ENCODE assay signal across 8 mouse cellular contexts in the genomic region with DNA sequence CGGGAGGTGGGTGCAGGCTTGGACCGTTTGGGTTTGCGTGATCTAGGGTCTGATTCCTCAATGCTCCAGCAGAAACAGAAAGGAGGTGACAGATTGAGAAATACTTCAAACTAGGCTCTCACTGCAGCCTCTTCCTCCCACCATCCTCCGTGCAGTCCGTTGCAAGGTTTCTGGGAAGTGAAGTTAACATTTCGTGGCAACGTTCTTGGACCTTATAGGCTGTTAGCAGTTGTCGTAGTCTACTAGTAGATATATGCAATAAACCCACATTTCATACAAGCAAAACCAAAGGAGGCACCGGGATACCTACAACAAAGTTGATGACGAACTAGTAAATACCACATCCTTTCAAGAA. TPM values are rescaled to one million over a fixed set of nuclear protein-coding genes. Genes with fewer than 3 reads are reported as not detected.
DNase-seq lines count a peak whose midpoint lies in the region; ATAC-seq and TF ChIP-seq lines count a peak whose summit lies in the region.

No protein-coding gene starts in this region.

- H3K9me3 ChIP-seq in lung, embryonic 15.5 days: no peaks in the 10 kb centered on the region
- H3K9me3 ChIP-seq in embryonic facial prominence, embryonic 10.5 days: no peaks in the 10 kb centered on the region
- no peaks in the 10 kb centered on the region for H3K9me3 ChIP-seq in limb, embryonic 10.5 days (replicated peaks)

- H3K36me3 ChIP-seq in lung, embryonic 15.5 days: peaks cover 11% of the 10 kb centered on the region; the same call in 1 of the 2 replicates
- H3K36me3 ChIP-seq in embryonic facial prominence, embryonic 10.5 days (replicated peaks): peaks cover 25% of the 10 kb centered on the region
- peaks cover 24% of the 10 kb centered on the region for H3K36me3 ChIP-seq in limb, embryonic 10.5 days
- no peaks in the 10 kb centered on the region for H3K36me3 ChIP-seq in myocyte (ENCODE audit: control insufficient read depth, insufficient read depth)

- H3K9ac ChIP-seq in lung, embryonic 15.5 days: peak overlapping the region; percentile 78

- H3K4me3 ChIP-seq in lung, embryonic 15.5 days: peak overlapping the region; percentile 98
- H3K4me3 ChIP-seq in embryonic facial prominence, embryonic 10.5 days: peak overlapping the region; percentile 92
- peak overlapping the region; percentile 92 for H3K4me3 ChIP-seq in limb, embryonic 10.5 days
- H3K4me3 ChIP-seq in myocyte: peak overlapping the region; percentile 48

- H3K27me3 ChIP-seq in lung, embryonic 15.5 days: no peaks in the 10 kb centered on the region
- no peaks in the 10 kb centered on the region for H3K27me3 ChIP-seq in embryonic facial prominence, embryonic 10.5 days (replicated peaks; ENCODE audit: low read depth, poor library complexity, severe bottlenecking)
- no peaks in the 10 kb centered on the region for H3K27me3 ChIP-seq in limb, embryonic 10.5 days (ENCODE audit: low read depth, poor library complexity, severe bottlenecking)
- H3K27me3 ChIP-seq in myocyte (ENCODE audit: control insufficient read depth, insufficient read depth, insufficient read length): no peaks in the 10 kb centered on the region

- H3K79me2 ChIP-seq in myocyte (ENCODE audit: control insufficient read depth, insufficient read depth): peaks cover 34% of the 10 kb centered on the region

- H3K4me2 ChIP-seq in lung, embryonic 15.5 days: peak overlapping the region; percentile 58
- peak overlapping the region; percentile 90 for H3K4me2 ChIP-seq in myocyte (ENCODE audit: low read depth)

- H3K4me1 ChIP-seq in lung, embryonic 15.5 days: peaks cover 18% of the 10 kb centered on the region
- peaks cover 22% of the 10 kb centered on the region for H3K4me1 ChIP-seq in embryonic facial prominence, embryonic 10.5 days
- H3K4me1 ChIP-seq in limb, embryonic 10.5 days: peaks cover 17% of the 10 kb centered on the region

- peak overlapping the region; percentile 65 for H3ac ChIP-seq in myocyte (ENCODE audit: control insufficient read depth, insufficient read length)

- no peak for TF ChIP-seq POLR2A in myocyte (IDR thresholded peaks at IDR 0.05; ENCODE audit: insufficient read length, low read depth)

- DNase-seq in lung, postnatal 14 days: no peak
- no peak for DNase-seq in embryonic facial prominence, embryonic 10.5 days (ENCODE audit: low spot score)
- no peak for DNase-seq in limb, embryonic 10.5 days (ENCODE audit: low spot score)
- no peak for DNase-seq in gastrocnemius, adult 8-10 months (ENCODE audit: low spot score in 2 of 2)
- no peak for DNase-seq in frontal cortex, postnatal 14 days (ENCODE audit: low spot score in 2 of 2)
- DNase-seq in layer of hippocampus, adult 9-11 months: no peak

- H3K27ac ChIP-seq in lung, embryonic 15.5 days: peak overlapping the region; percentile 84
- H3K27ac ChIP-seq in embryonic facial prominence, embryonic 10.5 days (replicated peaks): peak overlapping the region; percentile 98
- H3K27ac ChIP-seq in limb, embryonic 10.5 days: peak overlapping the region; percentile 97

- WGBS in lung, embryonic 15.5 days: under 1% methylated on average over 10 of the region's 10 CpGs
- 3% methylated on average over 10 of the region's 10 CpGs for WGBS in embryonic facial prominence, embryonic 10.5 days
- WGBS in limb, embryonic 10.5 days: 3% methylated on average over 10 of the region's 10 CpGs

- no peak for ATAC-seq in lung, embryonic 15.5 days (ENCODE audit: borderline replicate concordance, extremely low read depth, low FRiP score, low TSS enrichment)

TF ChIP-seq in myocyte, 11 proteins besides CTCF, POLR2A, EP300 and RAD21:
- no peak for TF ChIP-seq MYOG (IDR thresholded peaks at IDR 0.05; ENCODE audit: control insufficient read depth in 1 of 3, insufficient read depth in 1 of 3, insufficient read length in 2 of 3, low read depth in 2 of 3)
- no peak for TF ChIP-seq MYOD1 (IDR thresholded peaks at IDR 0.05; ENCODE audit: control insufficient read depth in 1 of 3, insufficient read length in 2 of 3, low read depth in 2 of 3)
- no peak for TF ChIP-seq SRF (IDR thresholded peaks at IDR 0.05; ENCODE audit: control insufficient read depth, insufficient read length, low read depth)
- no peak for TF ChIP-seq CEBPB (IDR thresholded peaks at IDR 0.05; ENCODE audit: insufficient read depth, poor library complexity, severe bottlenecking)
- no peak for TF ChIP-seq TCF12 (IDR thresholded peaks at IDR 0.05; ENCODE audit: insufficient read depth, poor library complexity, severe bottlenecking)
- TF ChIP-seq E2F4 (IDR thresholded peaks at IDR 0.05; ENCODE audit: insufficient read depth): no peak

RNA-seq across cellular contexts. Expression of a gene that starts 0.8 kb away (rescaled TPM):
- 65.6 and 68.6 TPM in 2 replicates for polyA plus RNA-seq in lung, embryonic 15.5 days (2015; fragmentation: Nextera tagmentation; extraction: Ambion mirVana)
- 118 and 128 TPM in 2 replicates for polyA plus RNA-seq in embryonic facial prominence, embryonic 10.5 days (2016; fragmentation: Nextera tagmentation; extraction: Ambion mirVana)
- polyA plus RNA-seq in limb, embryonic 10.5 days (2016; fragmentation: Nextera tagmentation; extraction: Ambion mirVana): 117 and 135 TPM in 2 replicates
- 35.7 TPM for polyA plus RNA-seq in myocyte (2012; fragmentation: generic; extraction: Trizol)
- total RNA-seq in gastrocnemius, adult 8-10 months (2022): 10 to 100 TPM; 45.5 to 57.8 (median 53.1) TPM

RNA-seq across cellular contexts. Expression of a gene that starts 30.2 kb away (rescaled TPM):
- polyA plus RNA-seq in lung, embryonic 15.5 days (2015; fragmentation: Nextera tagmentation; extraction: Ambion mirVana): 26.0 and 27.5 TPM in 2 replicates
- 29.5 and 30.1 TPM in 2 replicates for polyA plus RNA-seq in embryonic facial prominence, embryonic 10.5 days (2016; fragmentation: Nextera tagmentation; extraction: Ambion mirVana)
- 31.7 and 32.3 TPM in 2 replicates for polyA plus RNA-seq in limb, embryonic 10.5 days (2016; fragmentation: Nextera tagmentation; extraction: Ambion mirVana)
- 10.5 TPM for polyA plus RNA-seq in myocyte (2012; fragmentation: generic; extraction: Trizol)
- total RNA-seq in gastrocnemius, adult 8-10 months (2022): 1 to 10 TPM; 6.4 to 8.5 (median 6.8) TPM

RNA-seq across cellular contexts. Expression of a gene that starts 45.3 kb away (rescaled TPM):
- 92.0 and 94.9 TPM in 2 replicates for polyA plus RNA-seq in lung, embryonic 15.5 days (2015; fragmentation: Nextera tagmentation; extraction: Ambion mirVana)
- polyA plus RNA-seq in embryonic facial prominence, embryonic 10.5 days (2016; fragmentation: Nextera tagmentation; extraction: Ambion mirVana): 110 and 113 TPM in 2 replicates
- 90.7 and 111 TPM in 2 replicates for polyA plus RNA-seq in limb, embryonic 10.5 days (2016; fragmentation: Nextera tagmentation; extraction: Ambion mirVana)
- polyA plus RNA-seq in myocyte (2012; fragmentation: generic; extraction: Trizol): 18.6 TPM
- total RNA-seq in gastrocnemius, adult 8-10 months (2022): 10 to 100 TPM; 31.1 to 37.9 (median 37.1) TPM

RNA-seq across cellular contexts. Expression of a gene that starts 53.1 kb away (rescaled TPM):
- polyA plus RNA-seq in lung, embryonic 15.5 days (2015; fragmentation: Nextera tagmentation; extraction: Ambion mirVana): 90.3 and 92.6 TPM in 2 replicates
- polyA plus RNA-seq in embryonic facial prominence, embryonic 10.5 days (2016; fragmentation: Nextera tagmentation; extraction: Ambion mirVana): 75.6 and 77.3 TPM in 2 replicates
- 69.3 and 74.8 TPM in 2 replicates for polyA plus RNA-seq in limb, embryonic 10.5 days (2016; fragmentation: Nextera tagmentation; extraction: Ambion mirVana)
- polyA plus RNA-seq in myocyte (2012; fragmentation: generic; extraction: Trizol): 49.8 TPM
- 100 to 1,000 TPM; 124 to 168 (median 143) TPM for total RNA-seq in gastrocnemius, adult 8-10 months (2022)

Comparison
In these comparisons a context has a peak if more than half of its experiments do, and no peak if none do; other contexts are left out.
1. H3K4me3 ChIP-seq: peak in every context shown above with its lines; median percentile 98 in lung, embryonic 15.5 days; 92 in embryonic facial prominence, embryonic 10.5 days; 92 in limb, embryonic 10.5 days; 48 in myocyte.